Mouse (Mus musculus) sigmoid colon, adult 10 weeks (tissue): ENCODE data around the gene Itga2. TPM values are rescaled to one million over a fixed set of nuclear protein-coding genes. Genes with fewer than 3 reads are reported as not detected.

Experiments used
- polyA plus RNA-seq: library from polyadenylated mRNA; stranded (reverse); fragments of 350-450 nt; fragmentation: Illumina TruSeq; extraction: RNeasy Lipid Tissue Mini Kit (QIAGEN cat#74804); gene quantifications from one replicate; pipeline ENCODE4 v1.2.3, GENCODE M21; 2014; ENCODE audit warnings: low read depth, low replicate concordance

Itga2 gene
- polyA plus RNA-seq = 32.5 TPM

GRCm38 (mm10) chr13:114931775-114932294 lies at the start of gene Itga2:
TSS of gene Itga2 (minus strand) at chr13:114932100.

DNA sequence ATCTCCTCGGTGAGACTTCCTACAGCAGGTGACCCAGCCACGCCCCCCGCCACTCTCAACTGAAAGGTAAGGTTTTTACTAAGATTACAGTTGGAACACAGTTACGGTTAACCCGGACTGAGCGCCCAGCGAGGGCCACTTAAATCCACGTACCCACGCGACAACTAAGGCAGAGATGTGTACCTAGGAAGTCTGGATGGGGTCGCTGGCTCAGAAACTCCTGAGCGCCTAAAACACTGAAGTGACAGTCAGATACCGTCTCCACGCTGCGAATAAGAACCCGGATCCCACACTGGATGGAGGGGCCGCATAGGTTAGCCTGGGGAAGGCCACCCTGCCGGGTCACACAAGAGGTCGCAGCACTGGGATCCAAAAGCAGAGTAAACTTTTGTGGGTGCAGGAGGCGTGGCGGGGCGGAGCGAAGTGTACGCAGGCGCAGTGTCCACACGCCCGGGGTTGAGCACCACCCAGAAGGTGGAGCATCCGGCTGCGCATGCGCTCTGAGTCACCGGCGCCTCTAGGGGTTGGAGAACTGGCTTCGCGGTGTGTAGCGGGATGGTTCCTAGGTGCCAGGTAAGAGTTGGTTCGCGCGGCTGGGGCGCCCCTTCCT lies 114.0 kb downstream of the Itga2 start, which contains the start of gene Mocs2:
TSS of gene Mocs2 (plus strand) at position 486 of the 610 bp plus-strand sequence.

Other genes with a start within 250 kb of the Itga2 start
- 63.6 TPM for gene Mocs2, start 113.9 kb downstream of the Itga2 start, polyA plus RNA-seq
- gene Pelo, start 158.1 kb upstream of the Itga2 start, polyA plus RNA-seq = not detected
- gene Gm49395, start 169.8 kb upstream of the Itga2 start, polyA plus RNA-seq = 2.8 TPM
- gene Itga1, start 169.9 kb upstream of the Itga2 start, polyA plus RNA-seq = 53.9 TPM